Mouse (Mus musculus) thymus, postnatal 36 days (tissue): ENCODE measurements around the gene Olfr1260.

ENCODE experiments used
- DNase-seq, 2 experiments: peaks; one replicate each; pipeline ENCODE4 v3.0.0; 2022; ENCODE audit warnings: mixed read lengths in 2 of 2

Olfr1260 gene

GRCm38 (mm10) chr2:89974184-89974583 lies at the start of gene Olfr1260:
Olfr1260 (plus strand) TSS chr2:89974340.
- DNase-seq = no peak

- no peak for DNase-seq
Measured at GRCm38 (mm10) chr2:89927009-89927408, 47.1 kb upstream of the Olfr1260 start, which contains the start of gene Olfr1258. Olfr1258 (plus strand) TSS chr2:89927309.

DNA sequence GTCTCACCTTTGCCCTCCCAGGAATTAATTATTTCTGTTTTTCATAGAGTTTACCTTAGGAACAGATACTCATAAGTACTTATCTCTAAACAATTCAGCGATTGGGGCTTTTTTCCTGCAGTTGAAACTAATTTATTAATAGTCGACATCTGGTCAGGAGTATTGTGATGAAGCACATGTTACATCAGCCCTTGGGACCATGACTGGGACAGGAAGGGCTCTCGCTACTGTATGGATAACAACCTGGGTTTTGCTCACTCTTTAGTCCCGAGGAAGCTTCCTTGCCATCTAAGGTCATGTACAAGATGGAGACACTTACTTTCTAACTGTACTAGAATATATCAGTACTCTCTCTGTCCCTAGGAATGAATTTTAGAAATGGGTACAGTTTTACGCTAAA lies 25.6 kb upstream of the Olfr1260 start, which contains the start of gene Olfr1259:
TSS of gene Olfr1259 (minus strand) at position 101 of the 400 bp plus-strand sequence.
- DNase-seq = no peak

GRCm38 (mm10) chr2:89977709-89978108 lies 3.6 kb downstream of the Olfr1260 start:
- DNase-seq = no peak

- DNase-seq = no peak
Measured at GRCm38 (mm10) chr2:89990921-89991320, 16.8 kb downstream of the Olfr1260 start, which contains the start of gene Olfr1261. Olfr1261 (plus strand) TSS chr2:89991221.

- no peak for DNase-seq
Measured at GRCm38 (mm10) chr2:89999845-90000244, 25.7 kb downstream of the Olfr1260 start, which contains the start of gene Olfr1262. Olfr1262 (plus strand) TSS chr2:90000145.

GRCm38 (mm10) chr2:90011831-90012230 lies 37.7 kb downstream of the Olfr1260 start, which contains the start of gene Olfr1263:
Olfr1263 (plus strand) TSS chr2:90012131.
- DNase-seq = no peak

GRCm38 (mm10) chr2:90025477-90025876 lies 51.3 kb downstream of the Olfr1260 start, which contains the start of gene Olfr1264:
Olfr1264 (minus strand) TSS chr2:90025577.
- no peak for DNase-seq
